Mouse (Mus musculus) ES-Bruce4 (cell line): ENCODE results near the gene Pgm1.

Experiments used
- CTCF ChIP-seq: IDR thresholded peaks from one replicate; pipeline ENCODE4 v1.8.1; 2011; ENCODE audit warnings: low read depth, low read length
- EP300 ChIP-seq: IDR thresholded peaks from 2 replicates; pipeline ENCODE4 v1.6.1; 2011; ENCODE audit warnings: low read depth, low read length; ENCODE audit not compliant: insufficient read depth
- POLR2A ChIP-seq: IDR thresholded peaks from one replicate; pipeline ENCODE4 v1.8.1; 2011; ENCODE audit warnings: low read length; ENCODE audit not compliant: insufficient read depth

GRCm38 (mm10) chr4:99934859-99935258 lies 5.6 kb downstream of the Pgm1 start:
- TF ChIP-seq CTCF (no peak), POLR2A (no peak), EP300 (no peak)
